Mouse (Mus musculus) retina, embryonic 14.5 days (tissue): ENCODE results near the gene Qsox2.

Source experiments
- DNase-seq: peaks from one replicate; pipeline ENCODE4 v3.0.0-alpha.2; 2015; ENCODE audit warnings: low spot score

Qsox2 gene

GRCm38 (mm10) chr2:26223961-26224360 is 13.4 kb downstream of the Qsox2 start:
- no peak for DNase-seq

- no peak for DNase-seq
Observed at GRCm38 (mm10) chr2:26214526-26214925, 22.8 kb downstream of the Qsox2 start.

- DNase-seq, result no peak
Observed at GRCm38 (mm10) chr2:26209566-26209965, 27.8 kb downstream of the Qsox2 start.

- DNase-seq, result peak; percentile 86
Observed at GRCm38 (mm10) chr2:26208126-26208789, 29.1 kb downstream of the Qsox2 start, which contains the start of gene Lhx3. Lhx3 (minus strand) TSS chr2:26208289.

GRCm38 (mm10) chr2:26207559-26207958 is 29.8 kb downstream of the Qsox2 start:
- DNase-seq, result peak; percentile 51

- DNase-seq, result no peak
Observed at GRCm38 (mm10) chr2:26205761-26206160, 31.6 kb downstream of the Qsox2 start.

- DNase-seq, result peak; percentile 60
Observed at GRCm38 (mm10) chr2:26205126-26205525, 32.2 kb downstream of the Qsox2 start.

- DNase-seq, result no peak
Observed at GRCm38 (mm10) chr2:26202849-26203475, 34.4 kb downstream of the Qsox2 start.

GRCm38 (mm10) chr2:26201926-26202848 is 35.1 kb downstream of the Qsox2 start:
- no peak for DNase-seq

GRCm38 (mm10) chr2:26198488-26198887 is 38.8 kb downstream of the Qsox2 start:
- peak; percentile 54 for DNase-seq

GRCm38 (mm10) chr2:26194552-26195339 is 42.6 kb downstream of the Qsox2 start:
- DNase-seq, result no peak

- DNase-seq, result no peak
Observed at GRCm38 (mm10) chr2:26188517-26188916, 48.8 kb downstream of the Qsox2 start.

- DNase-seq, result no peak
Observed at GRCm38 (mm10) chr2:26184352-26184751, 53.0 kb downstream of the Qsox2 start.

GRCm38 (mm10) chr2:26182646-26183045 is 54.7 kb downstream of the Qsox2 start:
- peak; percentile 79 for DNase-seq

GRCm38 (mm10) chr2:26177189-26177588 is 60.1 kb downstream of the Qsox2 start:
- DNase-seq, result no peak

- DNase-seq, result no peak
Observed at GRCm38 (mm10) chr2:26176731-26177130, 60.6 kb downstream of the Qsox2 start.

GRCm38 (mm10) chr2:26175191-26175590 is 62.1 kb downstream of the Qsox2 start:
- DNase-seq, result no peak

- DNase-seq, result no peak
Observed at GRCm38 (mm10) chr2:26172166-26172565, 65.2 kb downstream of the Qsox2 start.

- DNase-seq, result no peak
Observed at GRCm38 (mm10) chr2:26170376-26170775, 66.9 kb downstream of the Qsox2 start.

GRCm38 (mm10) chr2:26168843-26169579 is 68.3 kb downstream of the Qsox2 start:
- peak; percentile 67 for DNase-seq

GRCm38 (mm10) chr2:26166890-26167289 is 70.4 kb downstream of the Qsox2 start:
- DNase-seq, result no peak
